Mouse (Mus musculus): ENCODE data around the gene Hivep3. TPM values are rescaled to one million over a fixed set of nuclear protein-coding genes. Genes with fewer than 3 reads are reported as not detected.

Gene Hivep3
- total and polyA plus RNA-seq, 3 experiments: 14.4 to 32.3 (median 21.2) TPM

GRCm38 (mm10) chr4:119798891-119799290, 65.3 kb downstream of the Hivep3 start:
- Histone ChIP-seq H3K79me2 (replicated peaks; ENCODE audit: control insufficient read depth, extremely low read depth, insufficient read depth, poor library complexity, severe bottlenecking) (no peaks in the 10 kb centered on the region), H3K4me3 (replicated peaks in 1 of 3; ENCODE audit: low read depth in 2 of 3, low read length in 2 of 3, poor library complexity in 1 of 3) (no peak overlapping the region), H3K9ac (ENCODE audit: insufficient read depth, low read depth) (no peak overlapping the region), H3K27ac (ENCODE audit: insufficient read depth, low read depth) (no peak overlapping the region), H3K36me3 (replicated peaks in 1 of 2; ENCODE audit: control insufficient read depth in 1 of 2, insufficient read depth in 1 of 2, low read length in 1 of 2) (peaks cover 3 to 5% of the 10 kb centered on the region in 2 experiments), H3K4me1 (ENCODE audit: control insufficient read depth in 1 of 2, insufficient read depth in 2 of 2) (peaks cover 3 to 10% of the 10 kb centered on the region in 2 experiments; a peak in 3 of 4 replicates), H3K9me3 (replicated peaks; ENCODE audit: low read length) (no peaks in the 10 kb centered on the region), H3K27me3 (replicated peaks) (no peaks in the 10 kb centered on the region), H3K4me2 (ENCODE audit: insufficient read depth, low read depth, poor library complexity, severe bottlenecking) (no peak overlapping the region)
- dilution Hi-C loops (cut with MboI; ENCODE audit: extremely low pct_ligation_motif_present, extremely low pct_unique_long_range_greater_than_20kb, low sequenced_read_pairs): no loop called here
- no peak for TF ChIP-seq PAX5 (IDR thresholded peaks at IDR 0.05; ENCODE audit: low read length)
- TF ChIP-seq IRF4 (IDR thresholded peaks at IDR 0.05; ENCODE audit: low read depth, low read length): no peak
- TF ChIP-seq ZC3H11A (IDR thresholded peaks at IDR 0.05; ENCODE audit: low read depth, low read length): no peak
- TF ChIP-seq MXI1 (IDR thresholded peaks at IDR 0.05; ENCODE audit: low read depth, low read length): no peak
- no peak for TF ChIP-seq ETS1 (conservative IDR thresholded peaks at IDR 0.05; ENCODE audit: low read depth, low read length)
- TF ChIP-seq NELFE (IDR thresholded peaks at IDR 0.05; ENCODE audit: low read depth, low read length): no peak
- in situ Hi-C loops (cut with MboI; ENCODE audit: low pct_ligation_motif_present, low pct_unique_long_range_greater_than_20kb, low sequenced_read_pairs): no loop called here
- DNase-seq (ENCODE audit: extremely low read depth): no peak

GRCm38 (mm10) chr4:119806556-119806955, 73.0 kb downstream of the Hivep3 start:
- DNase-seq (ENCODE audit: extremely low read depth): no peak
- Histone ChIP-seq H3K27ac (ENCODE audit: insufficient read depth, low read depth) (no peak overlapping the region), H3K36me3 (replicated peaks in 1 of 2; ENCODE audit: control insufficient read depth in 1 of 2, insufficient read depth in 1 of 2, low read length in 1 of 2) (no peaks in the 10 kb centered on the region), H3K9me3 (replicated peaks; ENCODE audit: low read length) (no peaks in the 10 kb centered on the region), H3K9ac (ENCODE audit: insufficient read depth, low read depth) (no peak overlapping the region), H3K4me3 (replicated peaks in 1 of 3; ENCODE audit: low read depth in 2 of 3, low read length in 2 of 3, poor library complexity in 1 of 3) (no peak overlapping the region), H3K27me3 (replicated peaks) (no peaks in the 10 kb centered on the region), H3K79me2 (replicated peaks; ENCODE audit: control insufficient read depth, extremely low read depth, insufficient read depth, poor library complexity, severe bottlenecking) (no peaks in the 10 kb centered on the region), H3K4me2 (ENCODE audit: insufficient read depth, low read depth, poor library complexity, severe bottlenecking) (no peak overlapping the region), H3K4me1 (ENCODE audit: control insufficient read depth in 1 of 2, insufficient read depth in 2 of 2) (peaks cover 22 to 68% of the 10 kb centered on the region in 2 experiments)
- in situ Hi-C loops (cut with MboI; ENCODE audit: low pct_ligation_motif_present, low pct_unique_long_range_greater_than_20kb, low sequenced_read_pairs): loop anchor here (10.0 kb wide), 1 partner anchor 142 kb away; no protein-coding TSS in a partner anchor
- TF ChIP-seq CHD2 (IDR thresholded peaks at IDR 0.05; ENCODE audit: low read length) (no peak), POLR2A (IDR thresholded peaks at IDR 0.05; ENCODE audit: low read depth, low read length) (0 out of 2 replicates have a peak, but pooled peaks have one; percentile 30)
- dilution Hi-C loops (cut with MboI; ENCODE audit: extremely low pct_ligation_motif_present, extremely low pct_unique_long_range_greater_than_20kb, low sequenced_read_pairs): no loop called here

GRCm38 (mm10) chr4:119807359-119807758, 73.8 kb downstream of the Hivep3 start:
- peaks cover 23 to 75% of the 10 kb centered on the region in 2 experiments for H3K4me1 ChIP-seq (ENCODE audit: control insufficient read depth in 1 of 2, insufficient read depth in 2 of 2)
- in situ Hi-C loops (cut with MboI; ENCODE audit: low pct_ligation_motif_present, low pct_unique_long_range_greater_than_20kb, low sequenced_read_pairs) (loop anchor here (10.0 kb wide), 1 partner anchor 143 kb away; no protein-coding TSS in a partner anchor), dilution Hi-C loops (cut with MboI; ENCODE audit: extremely low pct_ligation_motif_present, extremely low pct_unique_long_range_greater_than_20kb, low sequenced_read_pairs) (no loop called here)
- TF ChIP-seq SMC3 (IDR thresholded peaks at IDR 0.05; ENCODE audit: low read depth, low read length) (no peak), POLR2A (IDR thresholded peaks at IDR 0.05; ENCODE audit: low read depth, low read length) (no peak), USF1 (IDR thresholded peaks at IDR 0.05; ENCODE audit: low read depth, low read length) (no peak), ELF1 (IDR thresholded peaks at IDR 0.05; ENCODE audit: low read depth, low read length) (no peak), MAFK (IDR thresholded peaks at IDR 0.05; ENCODE audit: insufficient replicate concordance, low read length) (no peak), SIN3A (IDR thresholded peaks at IDR 0.05; ENCODE audit: low read length) (no peak), EP300 (IDR thresholded peaks at IDR 0.05; ENCODE audit: low read length) (no peak), JUND (conservative IDR thresholded peaks at IDR 0.05; ENCODE audit: low read depth, low read length) (no peak), TBP (conservative IDR thresholded peaks at IDR 0.05; ENCODE audit: low read depth, low read length) (no peak), UBTF (IDR thresholded peaks at IDR 0.05; ENCODE audit: low read depth, low read length) (no peak), BHLHE40 (IDR thresholded peaks at IDR 0.05; ENCODE audit: low read depth, low read length) (no peak), E2F4 (IDR thresholded peaks at IDR 0.05; ENCODE audit: insufficient replicate concordance, low read depth, low read length) (no peak), ZMIZ1 (IDR thresholded peaks at IDR 0.05; ENCODE audit: low read depth, low read length) (no peak), MAZ (IDR thresholded peaks at IDR 0.05; ENCODE audit: low read depth, low read length) (no peak), PAX5 (IDR thresholded peaks at IDR 0.05; ENCODE audit: low read length) (no peak)
- no peak for DNase-seq (ENCODE audit: extremely low read depth)
- no peaks in the 10 kb centered on the region for H3K79me2 ChIP-seq (replicated peaks; ENCODE audit: control insufficient read depth, extremely low read depth, insufficient read depth, poor library complexity, severe bottlenecking)
- H3K27ac ChIP-seq (ENCODE audit: insufficient read depth, low read depth): no peak overlapping the region
- no peaks in the 10 kb centered on the region for H3K9me3 ChIP-seq (replicated peaks; ENCODE audit: low read length)
- H3K4me3 ChIP-seq (replicated peaks in 1 of 3; ENCODE audit: low read depth in 2 of 3, low read length in 2 of 3, poor library complexity in 1 of 3): no peak overlapping the region
- no peak overlapping the region for H3K9ac ChIP-seq (ENCODE audit: insufficient read depth, low read depth)
- H3K27me3 ChIP-seq (replicated peaks): no peaks in the 10 kb centered on the region
- no peaks in the 10 kb centered on the region for H3K36me3 ChIP-seq (replicated peaks in 1 of 2; ENCODE audit: control insufficient read depth in 1 of 2, insufficient read depth in 1 of 2, low read length in 1 of 2)
- no peak overlapping the region for H3K4me2 ChIP-seq (ENCODE audit: insufficient read depth, low read depth, poor library complexity, severe bottlenecking)
